Mouse (Mus musculus) MEL (cell line): ENCODE measurements at regions not wholly inside any gene's neighbourhood (a gene's known extent, or its start where the extent isn't known, plus 50 kb on each side); places are given as distances from the start of the nearest gene placed in this dataset.

ENCODE experiments used
- DNase-seq: peaks from one replicate; pipeline ENCODE4 v3.0.0; 2011; ENCODE audit warnings: low read depth, low spot score
- H3K27ac ChIP-seq: 2 replicates; pipeline ENCODE4 v1.5.1; 2012; ENCODE audit warnings: low read depth, mild to moderate bottlenecking, control low read depth, low read length, moderate library complexity; ENCODE audit not compliant: control insufficient read depth
- H3K27me3 ChIP-seq, 2 experiments: fragments of 150-350 bp in 1 of 2; sonication (generic) in 1 of 2; 2 replicates each; pipeline ENCODE4 v1.6.1; 2012; ENCODE audit warnings: low read length in 2 of 2, mild to moderate bottlenecking in 2 of 2, improper control_type of control experiment in 1 of 2, moderate library complexity in 1 of 2; ENCODE audit not compliant: insufficient read depth in 2 of 2, control insufficient read depth in 1 of 2
- H3K36me3 ChIP-seq, 2 experiments: 2 replicates each; pipeline ENCODE4 v1.6.1; 2012 to 2014; ENCODE audit warnings: low read length in 2 of 2, improper control_type of control experiment in 1 of 2, inconsistent platforms in 1 of 2, mild to moderate bottlenecking in 1 of 2; ENCODE audit not compliant: insufficient read depth in 2 of 2, control insufficient read depth in 1 of 2
- H3K4me1 ChIP-seq, 2 experiments: fragments of 150-350 bp in 1 of 2; sonication (generic) in 1 of 2; 2 replicates each; pipeline ENCODE4 v1.6.1; 2012; ENCODE audit warnings: low read length in 2 of 2, improper control_type of control experiment in 1 of 2, mild to moderate bottlenecking in 1 of 2; ENCODE audit not compliant: insufficient read depth in 2 of 2, control insufficient read depth in 1 of 2
- H3K4me3 ChIP-seq, 2 experiments: fragments of 150-350 bp in 1 of 2; sonication (generic) in 1 of 2; 2 replicates each; pipeline ENCODE4 v1.5.1; 2012; ENCODE audit warnings: low read depth in 2 of 2, low read length in 2 of 2, mild to moderate bottlenecking in 2 of 2, moderate library complexity in 2 of 2, control low read depth in 1 of 2, improper control_type of control experiment in 1 of 2; ENCODE audit not compliant: control insufficient read depth in 1 of 2, insufficient read depth in 1 of 2
- H3K79me2 ChIP-seq: 2 replicates; pipeline ENCODE4 v1.6.1; 2012; ENCODE audit warnings: mild to moderate bottlenecking, low read length, moderate library complexity; ENCODE audit not compliant: control insufficient read depth, poor library complexity, insufficient read depth
- H3K9ac ChIP-seq: 2 replicates; pipeline ENCODE4 v1.6.1; 2012; ENCODE audit warnings: low read depth, mild to moderate bottlenecking, control low read depth, low read length, moderate library complexity; ENCODE audit not compliant: control insufficient read depth, poor library complexity, severe bottlenecking
- H3K9me3 ChIP-seq: fragments of 150-350 bp; sonication (generic); replicated peaks from 2 replicates; pipeline ENCODE4 v1.6.1; 2012; ENCODE audit warnings: mild to moderate bottlenecking, low read length, improper control_type of control experiment, moderate library complexity; ENCODE audit not compliant: insufficient read depth
- BHLHE40 ChIP-seq: IDR thresholded peaks from 2 replicates; pipeline ENCODE4 v1.6.1; 2012; ENCODE audit warnings: low read depth, mild to moderate bottlenecking, inconsistent platforms, low read length, improper control_type of control experiment, borderline replicate concordance
- CHD1 ChIP-seq: IDR thresholded peaks from 2 replicates; pipeline ENCODE4 v1.6.1; 2012; ENCODE audit warnings: low read depth, mild to moderate bottlenecking, inconsistent platforms, low read length, improper control_type of control experiment
- CTCF ChIP-seq, 3 experiments: IDR thresholded peaks in 2 of 3; conservative IDR thresholded peaks in 1 of 3; 2 replicates each; pipeline ENCODE4 v1.5.1; 2011 to 2012; ENCODE audit warnings: low read length in 3 of 3, low read depth in 2 of 3, mild to moderate bottlenecking in 2 of 3, improper control_type of control experiment in 1 of 3, inconsistent platforms in 1 of 3, mixed read lengths in 1 of 3, moderate library complexity in 1 of 3; ENCODE audit not compliant: control insufficient read depth in 1 of 3, insufficient read depth in 1 of 3, poor library complexity in 1 of 3, severe bottlenecking in 1 of 3
- ELF1 ChIP-seq: IDR thresholded peaks from 2 replicates; pipeline ENCODE4 v1.6.1; 2014; ENCODE audit warnings: low read depth, mild to moderate bottlenecking, inconsistent platforms, low read length, improper control_type of control experiment, moderate library complexity
- EP300 ChIP-seq, 2 experiments: IDR thresholded peaks; 2 replicates each; pipeline ENCODE4 v1.6.1; 2011; ENCODE audit warnings: improper control_type of control experiment in 2 of 2, low read length in 2 of 2, low read depth in 1 of 2, mild to moderate bottlenecking in 1 of 2
- ETS1 ChIP-seq: IDR thresholded peaks from 2 replicates; pipeline ENCODE4 v1.6.1; 2012; ENCODE audit warnings: low read depth, mild to moderate bottlenecking, inconsistent platforms, low read length, improper control_type of control experiment, moderate library complexity
- GABPA ChIP-seq: IDR thresholded peaks from 2 replicates; pipeline ENCODE4 v1.6.1; 2012; ENCODE audit warnings: low read depth, mild to moderate bottlenecking, inconsistent platforms, low read length, improper control_type of control experiment, moderate library complexity
- JUND ChIP-seq: IDR thresholded peaks from 2 replicates; pipeline ENCODE4 v1.6.1; 2011; ENCODE audit warnings: low read depth, mild to moderate bottlenecking, improper control_type of control experiment, low read length
- KAT2A ChIP-seq: conservative IDR thresholded peaks from 2 replicates; pipeline ENCODE4 v1.6.1; 2012; ENCODE audit warnings: low read depth, low read length, improper control_type of control experiment, inconsistent platforms
- MAZ ChIP-seq: IDR thresholded peaks from 2 replicates; pipeline ENCODE4 v1.6.1; 2012; ENCODE audit warnings: low read depth, mild to moderate bottlenecking, inconsistent platforms, low read length, improper control_type of control experiment
- MEF2A ChIP-seq: IDR thresholded peaks from 2 replicates; pipeline ENCODE4 v1.6.1; 2014; ENCODE audit warnings: low read depth, mild to moderate bottlenecking, inconsistent platforms, low read length, improper control_type of control experiment; ENCODE audit not compliant: poor library complexity, insufficient replicate concordance, severe bottlenecking; ENCODE audit errors: extremely low read depth
- MXI1 ChIP-seq: IDR thresholded peaks from 2 replicates; pipeline ENCODE4 v1.6.1; 2011; ENCODE audit warnings: mild to moderate bottlenecking, low read depth, low read length, improper control_type of control experiment
- MYC ChIP-seq: IDR thresholded peaks from 2 replicates; pipeline ENCODE4 v1.6.1; 2011; ENCODE audit warnings: low read depth, mild to moderate bottlenecking, low read length, improper control_type of control experiment, moderate library complexity
- NELFE ChIP-seq: IDR thresholded peaks from 2 replicates; pipeline ENCODE4 v1.6.1; 2011; ENCODE audit warnings: low read depth, low read length, improper control_type of control experiment
- NRF1 ChIP-seq: IDR thresholded peaks from 2 replicates; pipeline ENCODE4 v1.6.1; 2014; ENCODE audit warnings: low read depth, mild to moderate bottlenecking, inconsistent platforms, low read length, improper control_type of control experiment, moderate library complexity; ENCODE audit not compliant: poor library complexity, insufficient read depth, severe bottlenecking
- POLR2AphosphoS2 ChIP-seq: IDR thresholded peaks from 2 replicates; pipeline ENCODE4 v1.6.1; 2011; ENCODE audit warnings: low read length, improper control_type of control experiment
- POLR2AphosphoS5 ChIP-seq: IDR thresholded peaks from 2 replicates; pipeline ENCODE4 v1.6.1; 2012; ENCODE audit warnings: low read depth, borderline replicate concordance, mild to moderate bottlenecking, inconsistent platforms, low read length, moderate library complexity, mixed read lengths
- RAD21 ChIP-seq: IDR thresholded peaks from 2 replicates; pipeline ENCODE4 v1.6.1; 2011; ENCODE audit warnings: mild to moderate bottlenecking, low read depth, low read length, improper control_type of control experiment
- SIN3A ChIP-seq: IDR thresholded peaks from 2 replicates; pipeline ENCODE4 v1.6.1; 2012; ENCODE audit warnings: low read length, improper control_type of control experiment, inconsistent platforms
- SMC3 ChIP-seq: IDR thresholded peaks from 2 replicates; pipeline ENCODE4 v1.6.1; 2011; ENCODE audit warnings: low read depth, low read length, improper control_type of control experiment
- TBP ChIP-seq: IDR thresholded peaks from 2 replicates; pipeline ENCODE4 v1.8.0; 2011; ENCODE audit warnings: low read depth, low read length, improper control_type of control experiment
- TCF12 ChIP-seq: IDR thresholded peaks from 2 replicates; pipeline ENCODE4 v1.6.1; 2014; ENCODE audit warnings: low read depth, mild to moderate bottlenecking, inconsistent platforms, low read length, improper control_type of control experiment, moderate library complexity
- USF1 ChIP-seq: IDR thresholded peaks from 2 replicates; pipeline ENCODE4 v1.6.1; 2014; ENCODE audit warnings: low read depth, mild to moderate bottlenecking, inconsistent platforms, low read length, improper control_type of control experiment, moderate library complexity
- USF2 ChIP-seq, 2 experiments: IDR thresholded peaks; 2 replicates each; pipeline ENCODE4 v1.6.1; 2011 to 2012; ENCODE audit warnings: improper control_type of control experiment in 2 of 2, low read length in 2 of 2, borderline replicate concordance in 1 of 2, inconsistent platforms in 1 of 2, low read depth in 1 of 2, mild to moderate bottlenecking in 1 of 2; ENCODE audit not compliant: insufficient read depth in 1 of 2
- ZC3H11A ChIP-seq: IDR thresholded peaks from 2 replicates; pipeline ENCODE4 v1.6.1; 2012; ENCODE audit warnings: low read depth, mild to moderate bottlenecking, inconsistent platforms, low read length, improper control_type of control experiment
- ZKSCAN1 ChIP-seq: IDR thresholded peaks from 2 replicates; pipeline ENCODE4 v1.6.1; 2012; ENCODE audit warnings: low read depth, mild to moderate bottlenecking, inconsistent platforms, low read length, improper control_type of control experiment, moderate library complexity
- ZMIZ1 ChIP-seq: IDR thresholded peaks from 2 replicates; pipeline ENCODE4 v1.6.1; 2012; ENCODE audit warnings: low read depth, mild to moderate bottlenecking, inconsistent platforms, low read length, improper control_type of control experiment, moderate library complexity
- ZNF384 ChIP-seq: IDR thresholded peaks from 2 replicates; pipeline ENCODE4 v1.6.1; 2012; ENCODE audit warnings: low read depth, mild to moderate bottlenecking, inconsistent platforms, low read length, improper control_type of control experiment

DNA sequence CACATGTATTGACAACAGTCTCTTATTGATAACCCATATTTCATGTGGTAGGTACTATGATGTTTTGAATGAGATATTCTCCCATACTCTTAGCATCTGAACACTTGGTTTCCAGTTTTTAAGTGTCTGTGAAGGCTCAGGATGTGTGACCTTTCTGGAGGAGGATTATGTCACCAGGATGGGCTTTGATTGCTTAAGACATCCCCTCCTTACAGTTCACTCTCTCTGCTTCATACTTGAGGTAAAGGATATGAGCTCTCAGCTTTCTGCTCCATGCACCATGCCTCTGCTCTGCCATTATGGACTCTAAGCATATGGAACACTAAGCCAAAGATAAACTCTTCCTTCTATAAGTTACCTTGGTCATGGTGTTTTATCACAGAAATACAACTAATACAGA is 263.8 kb upstream of the Cpeb2 start:
- H3K4me1 ChIP-seq: no peaks in the 10 kb centered on the region
- H3K4me3 ChIP-seq: no peak overlapping the region
- H3K36me3 ChIP-seq: no peaks in the 10 kb centered on the region
- no peak overlapping the region for H3K27ac ChIP-seq
- TF ChIP-seq SMC3: no peak
- no peak for TF ChIP-seq KAT2A
- no peak for TF ChIP-seq ELF1
- no peak for TF ChIP-seq MEF2A
- no peak for TF ChIP-seq TCF12
- TF ChIP-seq MYC: no peak
- TF ChIP-seq GABPA: no peak
- no peak for TF ChIP-seq MAZ
- TF ChIP-seq ZNF384: no peak
- TF ChIP-seq POLR2AphosphoS2: no peak
- TF ChIP-seq EP300 (IDR thresholded peaks at IDR 0.05; ENCODE audit: low read depth in 1 of 2, low read length in 2 of 2): no peak
- TF ChIP-seq POLR2AphosphoS5: no peak
- TF ChIP-seq MXI1: no peak
- TF ChIP-seq USF1: no peak
- TF ChIP-seq RAD21: no peak
- TF ChIP-seq CHD1: no peak
- no peaks in the 10 kb centered on the region for H3K9me3 ChIP-seq
- H3K79me2 ChIP-seq: no peaks in the 10 kb centered on the region
- 0 out of 4 replicates have a peak, but pooled peaks cover 0 to 2% of the 10 kb centered on the region in 2 experiments for H3K27me3 ChIP-seq
- H3K9ac ChIP-seq: no peak overlapping the region
- no peak for DNase-seq

DNA sequence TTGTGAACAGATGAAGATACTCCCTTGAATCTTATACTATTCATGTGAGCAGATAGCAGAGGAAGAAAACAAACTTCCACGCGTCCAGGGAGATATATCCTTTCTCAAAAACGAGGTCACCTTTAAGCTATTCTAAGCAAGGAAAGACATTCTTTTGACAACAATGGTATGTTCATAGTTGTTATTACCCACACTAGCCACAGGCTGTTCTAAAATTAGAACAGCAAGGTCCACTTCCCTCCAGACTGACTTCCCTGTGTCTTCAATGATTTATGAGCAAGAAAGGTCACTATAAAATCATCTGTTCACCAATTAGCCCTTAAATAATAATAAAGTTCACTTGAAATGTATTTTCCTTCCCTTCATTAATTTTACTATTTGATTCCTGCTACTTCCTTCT is 263.3 kb upstream of the Cpeb2 start:
- Histone ChIP-seq H3K4me1 (no peaks in the 10 kb centered on the region), H3K36me3 (no peaks in the 10 kb centered on the region), H3K4me3 (no peak overlapping the region), H3K9ac (no peak overlapping the region), H3K27me3 (0 out of 4 replicates have a peak, but pooled peaks cover 0 to 2% of the 10 kb centered on the region in 2 experiments), H3K27ac (no peak overlapping the region), H3K9me3 (no peaks in the 10 kb centered on the region), H3K79me2 (no peaks in the 10 kb centered on the region)
- no peak for TF ChIP-seq ZC3H11A
- TF ChIP-seq TCF12: no peak
- no peak for TF ChIP-seq SIN3A
- TF ChIP-seq JUND: no peak
- no peak for TF ChIP-seq BHLHE40
- no peak for TF ChIP-seq USF2 (IDR thresholded peaks at IDR 0.05; ENCODE audit: borderline replicate concordance in 1 of 2, insufficient read depth in 1 of 2, low read depth in 1 of 2, low read length in 2 of 2)
- TF ChIP-seq TBP: no peak
- TF ChIP-seq SMC3: no peak
- TF ChIP-seq CTCF (IDR thresholded peaks at IDR 0.05 in 2 of 3, conservative IDR thresholded peaks at IDR 0.05 in 1 of 3; ENCODE audit: control insufficient read depth in 1 of 3, insufficient read depth in 1 of 3, low read depth in 2 of 3, low read length in 3 of 3, poor library complexity in 1 of 3, severe bottlenecking in 1 of 3): no peak
- no peak for TF ChIP-seq NRF1
- no peak for TF ChIP-seq KAT2A
- no peak for TF ChIP-seq NELFE
- TF ChIP-seq POLR2AphosphoS2: no peak
- no peak for TF ChIP-seq POLR2AphosphoS5
- TF ChIP-seq ZNF384: no peak
- TF ChIP-seq ZKSCAN1: no peak
- TF ChIP-seq ETS1: no peak
- no peak for TF ChIP-seq MYC
- TF ChIP-seq USF1: no peak
- no peak for TF ChIP-seq ZMIZ1
- DNase-seq: no peak
